Mouse (Mus musculus): Measurements from ENCODE around the gene Crcp.
A peak's percentile ranks its signal among the peaks of the same experiment; 100 is the strongest.

The Crcp gene

GRCm38 (mm10) chr5:130059413-130060328, 30.6 kb downstream of the Crcp start:
- no peak for DNase-seq

- no peak for DNase-seq
Observed at GRCm38 (mm10) chr5:130060329-130060665, 31.2 kb downstream of the Crcp start.

GRCm38 (mm10) chr5:130062096-130062495, 33.0 kb downstream of the Crcp start:
- DNase-seq: peak; percentile 47

GRCm38 (mm10) chr5:130063760-130064159, 34.7 kb downstream of the Crcp start:
- DNase-seq: no peak

- DNase-seq: no peak
Observed at GRCm38 (mm10) chr5:130065579-130065978, 36.5 kb downstream of the Crcp start.

GRCm38 (mm10) chr5:130067841-130068264, 38.8 kb downstream of the Crcp start:
- DNase-seq: no peak

GRCm38 (mm10) chr5:130073026-130073425, 43.9 kb downstream of the Crcp start, which contains the start of gene Tpst1:
Gene Tpst1 (plus strand): TSS chr5:130073326.
- no peak for DNase-seq

GRCm38 (mm10) chr5:130074491-130074890, 45.4 kb downstream of the Crcp start:
- no peak for DNase-seq

GRCm38 (mm10) chr5:130076396-130076795, 47.3 kb downstream of the Crcp start:
- DNase-seq: no peak

GRCm38 (mm10) chr5:130078096-130078833, 49.2 kb downstream of the Crcp start:
- no peak for DNase-seq

GRCm38 (mm10) chr5:130078834-130079156, 49.7 kb downstream of the Crcp start:
- DNase-seq: no peak

GRCm38 (mm10) chr5:130079202-130080050, 50.3 kb downstream of the Crcp start:
- peak; percentile 90 for DNase-seq

GRCm38 (mm10) chr5:130080051-130080681, 51.1 kb downstream of the Crcp start:
- DNase-seq: no peak

GRCm38 (mm10) chr5:130081181-130081881, 52.2 kb downstream of the Crcp start:
- DNase-seq: peak; percentile 9

GRCm38 (mm10) chr5:130082431-130082830, 53.3 kb downstream of the Crcp start:
- DNase-seq: no peak

GRCm38 (mm10) chr5:130084271-130084670, 55.2 kb downstream of the Crcp start:
- no peak for DNase-seq

- DNase-seq: no peak
Observed at GRCm38 (mm10) chr5:130088008-130088407, 58.9 kb downstream of the Crcp start.

- no peak for DNase-seq
Observed at GRCm38 (mm10) chr5:130088612-130089011, 59.5 kb downstream of the Crcp start.

- DNase-seq: no peak
Observed at GRCm38 (mm10) chr5:130089177-130089576, 60.1 kb downstream of the Crcp start.

- DNase-seq: no peak
Observed at GRCm38 (mm10) chr5:130089626-130090393, 60.7 kb downstream of the Crcp start.

- DNase-seq: no peak
Observed at GRCm38 (mm10) chr5:130096754-130097153, 67.7 kb downstream of the Crcp start.

Data from kidney, adult 9 months (tissue).